Mouse (Mus musculus): ENCODE measurements around the gene Cacng4. TPM values are rescaled to one million over a fixed set of nuclear protein-coding genes. Genes with fewer than 3 reads are reported as not detected.

The Cacng4 gene
- polyA plus RNA-seq, 1 experiment from 2014 or later = 2.5 TPM

Other genes with a start within 250 kb of the Cacng4 start
- gene Helz, start 246.6 kb downstream of the Cacng4 start, polyA plus RNA-seq (2015; fragmentation: Nextera tagmentation; extraction: Ambion mirVana) = 20.1 and 24.7 TPM in 2 replicates
- gene Cacng1, start 78.0 kb downstream of the Cacng4 start, polyA plus RNA-seq (2015; fragmentation: Nextera tagmentation; extraction: Ambion mirVana) = 0.95 and 1.3 TPM in 2 replicates
- 0.22 and 0.49 TPM in 2 replicates for gene Cacng5, start 120.5 kb upstream of the Cacng4 start, polyA plus RNA-seq (2015; fragmentation: Nextera tagmentation; extraction: Ambion mirVana)

Data from kidney, embryonic 16.5 days (tissue).